Mouse (Mus musculus): ENCODE data around the gene Taf10. TPM values are rescaled to one million over a fixed set of nuclear protein-coding genes. Genes with fewer than 3 reads are reported as not detected.
"Not testable (repeated sequence)": the region's sequence is repeated elsewhere in the genome, so short reads cannot be mapped to it uniquely, and the experiment has no call there.

The Taf10 gene
- total and polyA plus RNA-seq, 2 experiments = 87.3 to 296 TPM

DNA sequence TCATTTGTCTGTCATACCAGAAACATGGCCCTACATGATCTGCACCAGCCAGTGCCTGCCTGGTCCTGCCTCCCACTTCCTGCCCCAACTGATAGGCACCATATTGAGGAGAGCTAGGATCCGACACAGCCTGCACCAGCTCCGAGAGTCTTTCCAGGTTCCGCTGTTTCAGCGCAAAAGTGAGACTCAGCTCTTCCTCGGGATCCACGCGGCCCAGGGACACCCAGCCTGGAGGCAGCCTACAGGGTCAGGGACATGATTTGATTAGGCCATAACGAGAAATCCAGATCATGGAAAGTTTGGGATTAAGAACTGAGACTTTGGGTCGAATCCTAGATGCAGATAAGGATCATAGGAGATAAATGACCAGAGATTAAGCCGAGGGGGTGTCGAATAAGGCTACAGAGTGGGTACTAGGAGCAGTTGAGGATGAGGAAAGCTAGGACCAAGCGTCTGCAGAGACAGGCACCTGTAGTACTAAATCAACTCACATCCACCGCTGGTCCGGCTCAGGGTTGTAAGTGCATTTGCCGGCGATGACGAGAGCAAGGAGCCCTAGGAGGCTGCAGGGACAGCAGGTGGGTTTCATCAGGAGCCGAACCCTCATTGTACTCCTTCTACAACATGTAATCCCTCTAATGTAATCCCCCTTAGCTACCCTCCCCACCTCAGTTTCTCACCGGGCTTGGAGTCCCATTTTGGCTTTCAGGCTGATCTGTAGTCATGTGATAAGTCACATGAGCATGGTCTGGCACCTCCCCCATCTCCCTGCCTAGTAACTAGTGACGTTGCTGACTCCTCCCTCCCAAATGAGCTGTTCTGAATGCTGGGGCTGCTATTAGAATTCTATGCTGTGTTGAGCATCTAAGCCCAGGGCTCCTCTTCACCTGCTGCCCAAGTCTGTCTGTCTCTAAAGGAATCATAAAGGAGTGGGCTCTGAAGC lies 7.6 kb upstream of the Taf10 start, which contains the start of gene Tpp1:
TSS of gene Tpp1 (minus strand) at position 745 of the 943 bp plus-strand sequence.
- H3K4me3 ChIP-seq (ENCODE audit: insufficient read depth, low read depth, low read length) = peak within 1 kb of the TSS; percentile 85
- no peaks in the 10 kb centered on the region for H3K27me3 ChIP-seq (ENCODE audit: control insufficient read depth, insufficient read depth, low read length)
- 7% methylated on average over 20 of the region's 20 CpGs for WGBS
- H3K36me3 ChIP-seq (ENCODE audit: control insufficient read depth, insufficient read depth, low read length) = peaks cover 19% of the 10 kb centered on the region; the same call in 1 of the 2 replicates
- peaks cover 2% of the 10 kb centered on the region; the same call in 1 of the 2 replicates for H3K4me1 ChIP-seq (ENCODE audit: control insufficient read depth, insufficient read depth, low read length)
- peak within 1 kb of the TSS; percentile 89 for H3K9ac ChIP-seq (ENCODE audit: low read depth, low read length)
- TF ChIP-seq POLR2A (IDR thresholded peaks at IDR 0.05; ENCODE audit: extremely low read depth, insufficient read depth, low read length) (0 out of 2 replicates have a peak, but pooled peaks have one; percentile 5), CTCF (IDR thresholded peaks at IDR 0.05; ENCODE audit: low read depth, low read length) (no peak)
- DNase-seq (ENCODE audit: extremely low read depth, low read depth, low spot score) = peak; percentile 89
- no peaks in the 10 kb centered on the region; the same call in 1 of the 2 replicates for H3K79me2 ChIP-seq (ENCODE audit: control insufficient read depth, insufficient read depth, low read length)
- peak within 1 kb of the TSS; percentile 79 for H3K27ac ChIP-seq (replicated peaks; ENCODE audit: insufficient read depth, low read depth, low read length)

DNA sequence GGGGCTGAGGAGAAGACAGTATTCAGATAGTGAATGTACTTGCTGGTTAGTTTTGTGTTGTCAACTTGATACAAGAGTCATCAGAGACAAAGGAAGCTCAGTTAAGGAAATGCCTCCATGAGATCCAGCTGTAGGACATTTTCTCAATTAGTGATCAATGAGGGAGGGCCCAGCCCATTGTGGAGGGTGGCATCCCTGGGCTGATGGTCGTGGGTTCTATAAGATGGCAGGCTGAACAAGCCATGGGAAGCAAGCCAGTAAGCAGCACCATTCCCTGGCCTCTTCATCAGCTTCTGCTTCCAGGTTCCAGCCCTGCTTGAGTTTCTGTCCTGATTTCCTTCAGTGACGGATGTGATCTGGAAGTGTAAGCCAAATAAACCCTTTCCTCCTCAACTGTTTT lies 3.6 kb upstream of the Taf10 start:
- H3K27me3 ChIP-seq (ENCODE audit: control insufficient read depth, insufficient read depth, low read length) = no peaks in the 10 kb centered on the region
- H3K36me3 ChIP-seq (ENCODE audit: control insufficient read depth, insufficient read depth, low read length) = peaks cover 29% of the 10 kb centered on the region
- H3K4me3 ChIP-seq (ENCODE audit: insufficient read depth, low read depth, low read length) = no peak overlapping the region
- TF ChIP-seq CTCF (IDR thresholded peaks at IDR 0.05; ENCODE audit: low read depth, low read length) (no peak), POLR2A (IDR thresholded peaks at IDR 0.05; ENCODE audit: extremely low read depth, insufficient read depth, low read length) (no peak)
- H3K79me2 ChIP-seq (ENCODE audit: control insufficient read depth, insufficient read depth, low read length) = peaks cover 4% of the 10 kb centered on the region; the same call in 1 of the 2 replicates
- no peak for DNase-seq (ENCODE audit: extremely low read depth, low read depth, low spot score)
- H3K27ac ChIP-seq (replicated peaks; ENCODE audit: insufficient read depth, low read depth, low read length) = no peak overlapping the region
- 91% methylated on average over 2 of the region's 2 CpGs for WGBS
- peaks cover 5% of the 10 kb centered on the region; the same call in 1 of the 2 replicates for H3K4me1 ChIP-seq (ENCODE audit: control insufficient read depth, insufficient read depth, low read length)
- H3K9ac ChIP-seq (ENCODE audit: low read depth, low read length) = no peak overlapping the region

DNA sequence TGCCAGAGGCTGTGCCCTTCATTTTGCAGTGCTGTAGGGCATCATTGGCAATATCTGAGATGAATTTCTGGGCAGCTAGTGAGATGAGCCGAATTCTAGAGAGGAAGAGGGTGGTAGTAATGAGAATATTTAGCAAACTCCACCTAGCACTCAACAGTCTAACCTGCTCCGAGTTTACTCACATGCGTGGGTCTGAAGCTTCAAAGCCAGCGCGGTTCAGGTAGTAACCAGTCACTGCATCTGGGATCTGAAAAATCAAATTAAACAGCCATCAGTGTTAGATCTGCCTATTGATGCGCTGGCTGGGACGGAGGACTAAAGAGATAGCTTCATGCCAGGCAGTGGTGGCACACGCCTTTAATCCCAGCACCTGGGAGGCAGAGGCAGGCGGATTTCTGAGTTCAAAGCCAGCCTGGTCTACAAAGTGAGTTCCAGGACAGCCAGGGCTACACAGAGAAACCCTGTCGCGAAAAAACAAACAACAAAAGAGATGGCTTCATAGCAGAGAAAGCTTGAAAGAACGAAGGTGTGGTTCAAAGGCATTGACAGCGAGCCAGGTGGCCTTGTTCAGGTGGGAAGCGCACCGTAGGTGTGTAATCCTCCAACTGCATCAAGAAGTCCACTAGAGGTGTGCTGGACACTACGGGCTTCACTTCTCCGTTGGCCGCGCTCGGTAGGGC lies 775 bp downstream of the Taf10 start:
- WGBS = 29% methylated on average over 20 of the region's 20 CpGs
- Histone ChIP-seq H3K9ac (ENCODE audit: low read depth, low read length) (peak overlapping the region; percentile 89), H3K4me3 (ENCODE audit: insufficient read depth, low read depth, low read length) (peak overlapping the region; percentile 79), H3K36me3 (ENCODE audit: control insufficient read depth, insufficient read depth, low read length) (peaks cover 37% of the 10 kb centered on the region), H3K27ac (replicated peaks; ENCODE audit: insufficient read depth, low read depth, low read length) (peak overlapping the region; percentile 41)
- peak; percentile 19 for DNase-seq (ENCODE audit: extremely low read depth, low read depth, low spot score)
- not testable (repeated sequence) for H3K27me3 ChIP-seq (ENCODE audit: control insufficient read depth, insufficient read depth, low read length); H3K4me1 ChIP-seq (ENCODE audit: control insufficient read depth, insufficient read depth, low read length); H3K79me2 ChIP-seq (ENCODE audit: control insufficient read depth, insufficient read depth, low read length)

DNA sequence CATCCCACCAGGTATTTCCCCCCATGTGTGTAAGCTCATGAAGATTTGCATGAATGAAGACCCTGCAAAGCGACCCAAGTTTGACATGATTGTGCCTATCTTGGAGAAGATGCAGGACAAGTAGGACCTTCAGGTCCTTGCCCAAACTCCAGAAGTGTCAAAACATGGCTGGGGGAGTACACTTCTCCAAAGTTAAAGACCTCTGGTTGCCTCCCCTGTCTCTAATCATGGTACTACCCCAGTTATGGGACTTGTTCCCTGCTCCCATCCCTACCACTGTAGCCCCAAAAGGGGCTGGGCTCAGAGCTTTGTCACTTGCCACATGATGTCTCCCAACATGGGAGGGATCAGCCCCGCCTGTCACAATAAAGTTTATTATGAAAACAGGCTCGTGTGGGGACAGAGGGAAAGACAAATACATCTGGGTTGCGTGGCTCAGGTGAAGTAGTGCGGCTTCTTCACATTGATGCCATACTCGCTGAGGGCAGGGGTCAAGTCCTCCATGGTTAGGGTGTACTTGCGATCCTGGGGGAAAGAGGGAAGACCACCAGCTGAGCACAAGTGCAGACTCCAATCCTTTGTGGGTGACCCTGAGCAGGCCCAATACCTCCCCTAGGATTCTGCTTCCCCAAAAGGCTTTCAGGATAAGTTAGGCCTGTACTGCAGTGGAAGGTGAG lies 1.5 kb downstream of the Taf10 start:
- not testable (repeated sequence) for H3K4me3 ChIP-seq (ENCODE audit: insufficient read depth, low read depth, low read length); H3K79me2 ChIP-seq (ENCODE audit: control insufficient read depth, insufficient read depth, low read length); H3K9ac ChIP-seq (ENCODE audit: low read depth, low read length); H3K4me1 ChIP-seq (ENCODE audit: control insufficient read depth, insufficient read depth, low read length); H3K27ac ChIP-seq (replicated peaks; ENCODE audit: insufficient read depth, low read depth, low read length); DNase-seq (ENCODE audit: extremely low read depth, low read depth, low spot score); H3K27me3 ChIP-seq (ENCODE audit: control insufficient read depth, insufficient read depth, low read length)
- WGBS = 80% methylated on average over 7 of the region's 7 CpGs
- peaks cover 33% of the 10 kb centered on the region for H3K36me3 ChIP-seq (ENCODE audit: control insufficient read depth, insufficient read depth, low read length)

DNA sequence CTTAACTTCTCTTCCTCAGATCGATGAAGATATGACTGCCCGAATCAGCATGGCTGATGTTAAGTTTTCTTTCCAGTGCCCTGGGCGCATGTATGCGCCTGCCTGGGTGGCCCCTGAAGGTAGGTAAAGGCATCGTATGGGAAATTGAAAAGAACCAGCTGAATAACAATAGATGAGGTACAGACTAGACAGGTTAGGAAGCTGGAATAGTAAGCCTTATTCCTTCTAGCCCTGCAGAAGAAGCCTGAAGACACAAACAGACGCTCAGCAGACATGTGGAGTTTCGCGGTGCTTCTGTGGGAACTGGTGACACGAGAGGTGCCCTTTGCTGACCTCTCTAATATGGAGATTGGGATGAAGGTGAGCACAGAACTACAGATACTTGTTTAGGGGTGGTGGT lies 2.2 kb downstream of the Taf10 start:
- H3K79me2 ChIP-seq (ENCODE audit: control insufficient read depth, insufficient read depth, low read length) = peaks cover 5% of the 10 kb centered on the region; the same call in 1 of the 2 replicates
- no peaks in the 10 kb centered on the region for H3K27me3 ChIP-seq (ENCODE audit: control insufficient read depth, insufficient read depth, low read length)
- no peak for DNase-seq (ENCODE audit: extremely low read depth, low read depth, low spot score)
- TF ChIP-seq CTCF (IDR thresholded peaks at IDR 0.05; ENCODE audit: low read depth, low read length) = no peak
- TF ChIP-seq POLR2A (IDR thresholded peaks at IDR 0.05; ENCODE audit: extremely low read depth, insufficient read depth, low read length) = no peak
- H3K9ac ChIP-seq (ENCODE audit: low read depth, low read length) = no peak overlapping the region
- H3K4me3 ChIP-seq (ENCODE audit: insufficient read depth, low read depth, low read length) = no peak overlapping the region
- peaks cover 28% of the 10 kb centered on the region for H3K36me3 ChIP-seq (ENCODE audit: control insufficient read depth, insufficient read depth, low read length)
- H3K4me1 ChIP-seq (ENCODE audit: control insufficient read depth, insufficient read depth, low read length) = peaks cover 5% of the 10 kb centered on the region; the same call in 1 of the 2 replicates
- no peak overlapping the region for H3K27ac ChIP-seq (replicated peaks; ENCODE audit: insufficient read depth, low read depth, low read length)
- 92% methylated on average over 9 of the region's 9 CpGs for WGBS
